Mouse (Mus musculus) cortical plate, adult 2 months (tissue): ENCODE measurements around the gene Lbx1.

Experiments
- CTCF ChIP-seq: fragments of 200-500 bp; IDR thresholded peaks from 2 replicates; pipeline ENCODE4 v1.5.1; 2011; ENCODE audit warnings: mild to moderate bottlenecking, control low read depth, low read length; ENCODE audit not compliant: insufficient read depth; ENCODE audit errors: extremely low read depth
- POLR2A ChIP-seq: fragments of 200-500 bp; IDR thresholded peaks from 2 replicates; pipeline ENCODE4 v1.6.1; 2011; ENCODE audit warnings: mild to moderate bottlenecking, low read length, control low read depth; ENCODE audit not compliant: insufficient read depth; ENCODE audit errors: extremely low read depth

DNA sequence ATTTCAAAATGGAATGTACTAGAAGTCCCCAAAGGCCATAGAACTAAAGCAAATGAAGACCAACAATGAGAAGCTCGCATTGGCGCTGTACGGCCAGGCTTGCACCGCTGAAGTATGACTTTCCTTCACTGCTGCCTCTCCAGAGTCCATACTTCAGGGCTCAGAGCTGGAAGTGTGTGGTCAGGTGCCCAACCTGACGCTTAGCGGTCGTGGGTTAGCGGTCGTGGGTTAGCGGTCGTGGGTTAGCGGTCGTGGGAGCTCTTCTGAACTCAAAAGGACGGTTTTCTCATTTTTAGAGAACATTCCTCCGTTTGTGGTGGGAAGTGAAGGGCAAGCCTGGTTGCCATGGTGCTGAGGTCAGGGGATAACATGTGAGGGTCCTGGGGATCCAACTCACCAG, 28.5 kb downstream of the Lbx1 start:
- no peak for TF ChIP-seq CTCF
- TF ChIP-seq POLR2A, result no peak
